Mouse (Mus musculus): ENCODE results near the gene Dap. TPM values are rescaled to one million over a fixed set of nuclear protein-coding genes. Genes with fewer than 3 reads are reported as not detected.

Dap gene
- total RNA-seq, 2 experiments from 2014 or later: 20.4 to 20.7 TPM

DNA sequence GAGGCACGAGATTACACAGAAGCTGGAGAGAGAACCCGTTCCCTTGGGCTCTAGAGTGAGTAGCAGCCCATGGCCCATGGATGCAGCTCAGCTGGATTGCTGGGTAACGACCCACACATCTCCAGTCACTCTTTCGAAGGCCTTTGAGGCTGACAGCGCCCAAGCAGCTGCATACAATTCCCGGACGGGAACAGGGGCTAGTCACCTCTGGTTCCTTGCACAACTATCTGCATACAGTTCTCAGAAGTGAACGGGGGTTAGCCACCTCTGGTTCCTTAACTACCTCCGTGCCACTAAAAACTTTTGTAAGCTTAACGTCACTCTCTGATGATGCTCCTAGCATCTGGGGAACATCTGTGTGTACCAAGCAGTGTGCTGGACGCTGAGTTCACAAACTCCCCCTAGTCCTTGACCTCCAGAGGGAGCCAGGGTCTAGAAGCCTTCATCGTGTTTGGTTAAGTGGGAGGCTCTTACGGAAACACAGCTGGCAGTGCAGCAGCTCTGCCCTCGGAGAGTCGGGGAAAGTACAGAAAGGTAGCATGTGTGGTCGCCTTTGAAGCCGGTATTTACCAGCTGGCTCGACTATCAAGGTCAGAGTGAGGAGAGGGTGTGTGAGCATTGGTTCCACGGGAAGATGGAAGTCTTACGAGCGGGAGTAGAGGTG lies 34.0 kb downstream of the Dap start:
- no peak for DNase-seq (ENCODE audit: low spot score)
- intact Hi-C loops (cut with DNase I): no loop called here

DNA sequence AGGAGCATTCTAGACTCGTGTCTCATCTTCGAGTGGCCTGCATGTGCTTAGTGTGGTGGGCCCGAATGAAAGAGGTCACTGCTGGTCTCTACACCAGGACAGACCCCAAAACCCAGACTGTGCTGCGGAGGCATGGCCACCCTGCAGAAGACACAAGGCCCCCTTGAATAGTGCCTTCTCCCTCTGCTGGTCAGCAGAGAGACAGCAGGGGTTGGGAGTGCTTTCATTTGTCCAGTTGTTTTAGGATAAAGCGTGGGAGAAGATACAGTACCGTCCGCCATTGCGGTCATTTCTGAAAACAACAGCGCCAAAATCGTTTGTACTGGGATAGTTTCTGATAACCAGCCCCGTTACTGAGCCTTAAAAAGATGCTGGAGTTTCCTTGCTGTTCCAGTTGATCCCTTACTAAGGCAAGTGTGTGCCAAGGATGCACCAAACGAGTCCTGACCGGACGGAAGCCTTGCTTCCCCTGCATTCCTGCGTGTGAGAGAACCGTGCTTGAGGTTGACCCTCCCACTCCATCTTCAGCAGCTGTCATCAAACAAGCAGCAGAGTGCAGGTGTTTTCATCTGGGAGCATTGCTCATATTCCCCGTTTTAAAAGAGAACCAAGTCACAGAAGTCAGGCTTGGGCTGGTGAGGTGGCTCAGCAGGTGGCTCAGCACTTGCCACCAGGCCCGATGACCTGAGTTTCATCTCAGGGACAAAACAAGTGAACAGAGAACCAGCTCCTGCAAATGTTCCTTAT lies 34.8 kb downstream of the Dap start:
- intact Hi-C loops (cut with DNase I): no loop called here
- no peak for DNase-seq (ENCODE audit: low spot score)

DNA sequence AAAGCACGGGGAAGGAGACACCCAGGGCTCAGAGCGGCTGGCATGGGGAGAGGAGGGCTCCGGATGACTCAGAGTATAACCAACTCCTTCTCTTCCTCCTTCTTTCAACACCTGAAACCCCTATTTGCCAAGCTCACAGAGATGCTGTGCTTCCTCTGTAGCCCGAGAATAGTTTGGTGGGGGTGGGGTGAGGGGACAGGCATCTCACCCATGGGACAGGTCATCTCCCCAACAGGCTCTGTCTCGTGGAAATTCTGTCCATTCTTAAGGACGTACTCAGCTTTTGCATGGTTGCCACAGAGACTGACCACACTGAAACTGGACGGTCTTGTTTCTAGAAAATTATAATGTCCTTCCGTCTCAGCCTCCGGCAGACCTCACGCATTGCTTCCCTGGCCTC lies 37.0 kb downstream of the Dap start:
- DNase-seq (ENCODE audit: low spot score): no peak
- intact Hi-C loops (cut with DNase I): loop anchor here (5.0 to 10.0 kb wide), 2 partner anchors 109 to 1236 kb away; no protein-coding TSS in a partner anchor

DNA sequence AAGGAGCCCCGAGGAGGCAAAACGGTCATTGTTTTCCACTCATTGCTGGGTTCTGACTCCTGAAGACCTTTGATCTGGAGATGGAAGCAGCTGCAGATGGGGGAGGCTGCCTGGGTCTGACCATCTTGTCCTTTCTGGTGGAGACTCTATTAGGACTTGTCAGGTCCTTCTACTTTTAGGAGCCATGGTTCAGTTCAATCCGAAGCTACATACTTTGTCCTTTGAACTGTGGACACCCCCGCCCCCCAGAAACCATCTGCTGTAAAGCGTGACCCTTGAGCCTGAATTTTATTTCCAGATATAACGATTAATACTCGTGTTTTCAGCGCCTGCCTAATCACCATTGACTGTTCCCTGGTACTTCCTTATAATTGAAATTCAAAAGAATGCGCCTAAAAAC lies 38.2 kb downstream of the Dap start:
- intact Hi-C loops (cut with DNase I): loop anchor here (5.0 to 10.0 kb wide), 2 partner anchors 110 to 1238 kb away; no protein-coding TSS in a partner anchor
- DNase-seq (ENCODE audit: low spot score): no peak

DNA sequence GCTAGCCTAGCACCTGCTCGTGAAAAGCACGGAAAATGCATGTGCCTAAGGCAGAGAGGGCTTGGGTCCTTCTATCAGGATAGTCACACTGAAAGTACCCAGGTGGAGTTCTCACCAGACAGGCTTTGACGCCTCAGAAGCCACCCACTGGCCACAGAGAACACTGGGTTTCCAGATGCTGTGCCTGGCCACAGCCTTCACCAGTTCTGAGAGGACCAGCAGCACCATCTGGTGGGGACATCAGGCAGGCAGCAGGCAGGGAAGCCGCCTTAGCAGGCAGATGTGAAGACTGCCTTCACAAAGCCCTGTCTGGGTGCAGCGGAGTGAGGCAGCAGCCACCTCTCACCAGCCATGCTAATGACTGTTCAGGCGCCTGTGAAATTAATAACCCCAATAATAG lies 40.7 kb downstream of the Dap start:
- intact Hi-C loops (cut with DNase I): loop anchor here (2.0 to 10.0 kb wide), 3 partner anchors 113 to 1240 kb away; no protein-coding TSS in a partner anchor
- DNase-seq (ENCODE audit: low spot score): peak; percentile 35

- intact Hi-C loops (cut with DNase I): loop anchor here (2.0 to 10.0 kb wide), 2 partner anchors 337 to 1241 kb away; no protein-coding TSS in a partner anchor
- DNase-seq (ENCODE audit: low spot score): no peak
These were observed 41.3 kb downstream of the Dap start for GRCm38 (mm10) chr15:31265404-31265803.

DNA sequence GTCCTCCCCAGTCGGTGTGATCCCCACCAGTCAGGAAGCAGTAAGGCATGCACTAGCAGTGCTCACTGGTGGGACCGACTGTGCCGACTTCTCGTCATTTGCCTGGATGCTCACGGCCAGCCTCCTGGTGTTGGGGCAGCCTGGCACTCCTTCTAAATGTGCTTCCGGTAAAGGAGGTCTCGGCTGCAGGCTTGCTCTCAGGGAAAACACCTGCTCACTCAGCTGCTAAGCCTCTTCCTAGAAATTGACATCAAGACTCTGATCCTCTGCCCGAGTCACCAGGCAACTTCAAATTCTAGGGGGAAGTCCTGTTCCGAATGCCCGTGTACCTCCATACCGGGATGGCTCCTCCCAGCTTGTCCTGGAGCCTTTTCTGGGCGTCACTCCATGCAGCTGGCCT lies 41.7 kb downstream of the Dap start:
- no peak for DNase-seq (ENCODE audit: low spot score)
- intact Hi-C loops (cut with DNase I): loop anchor here (2.0 to 10.0 kb wide), 2 partner anchors 337 to 1241 kb away; no protein-coding TSS in a partner anchor

GRCm38 (mm10) chr15:31268148-31268547 lies 44.0 kb downstream of the Dap start:
- no peak for DNase-seq (ENCODE audit: low spot score)
- intact Hi-C loops (cut with DNase I): loop anchor here (10.0 kb wide), 1 partner anchor 1243 kb away; no protein-coding TSS in a partner anchor

GRCm38 (mm10) chr15:31269558-31269957 lies 45.4 kb downstream of the Dap start:
- no peak for DNase-seq (ENCODE audit: low spot score)
- intact Hi-C loops (cut with DNase I): loop anchor here (10.0 kb wide), 1 partner anchor 1245 kb away; no protein-coding TSS in a partner anchor

- intact Hi-C loops (cut with DNase I): no loop called here
- DNase-seq (ENCODE audit: low spot score): no peak
These were observed 48.6 kb downstream of the Dap start for GRCm38 (mm10) chr15:31272695-31273094.

DNA sequence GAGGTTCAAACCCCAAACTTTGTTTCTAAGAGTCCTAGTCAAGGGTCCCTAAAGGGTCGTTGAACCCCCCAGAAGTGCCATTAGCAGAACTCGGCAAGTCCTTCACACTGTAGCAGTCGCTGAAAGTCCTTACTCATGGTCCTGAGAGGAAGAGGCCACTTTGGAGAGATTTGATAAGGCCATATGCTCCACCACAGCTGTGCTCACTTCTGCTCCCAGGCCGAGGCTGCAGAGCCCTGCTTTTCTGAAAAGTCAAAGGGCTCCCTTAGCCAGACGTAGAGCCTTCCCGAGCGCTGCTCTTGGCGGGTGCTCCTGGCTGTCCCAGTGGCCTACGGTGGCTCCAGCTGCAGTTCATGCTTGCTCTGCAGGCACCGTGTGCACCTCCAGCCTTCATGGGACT lies 49.4 kb downstream of the Dap start:
- DNase-seq (ENCODE audit: low spot score): no peak
- intact Hi-C loops (cut with DNase I): no loop called here

GRCm38 (mm10) chr15:31278090-31278489 lies 54.0 kb downstream of the Dap start:
- intact Hi-C loops (cut with DNase I): no loop called here
- DNase-seq (ENCODE audit: low spot score): no peak

DNA sequence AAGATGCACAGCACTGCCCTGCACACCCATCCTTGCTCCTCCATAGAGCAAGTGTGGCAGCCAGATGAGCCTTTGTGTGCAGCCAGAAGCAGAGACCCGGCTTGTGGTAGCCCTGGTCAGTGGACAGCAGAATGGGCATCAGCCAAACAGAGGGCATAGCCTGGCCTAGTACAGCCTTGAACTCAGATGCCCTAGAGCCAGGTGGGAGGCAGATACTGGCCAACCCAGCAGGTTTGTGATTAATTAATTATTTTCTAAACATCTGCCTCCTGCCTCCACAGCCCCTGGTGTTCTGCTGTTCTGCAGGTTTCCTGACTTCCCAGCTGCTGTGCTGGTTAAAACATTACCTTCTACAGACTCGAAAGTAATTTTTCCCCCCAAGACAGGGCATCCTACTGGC lies 55.0 kb downstream of the Dap start:
- DNase-seq (ENCODE audit: low spot score): no peak
- intact Hi-C loops (cut with DNase I): no loop called here

GRCm38 (mm10) chr15:31279577-31280004 lies 55.5 kb downstream of the Dap start:
- no peak for DNase-seq (ENCODE audit: low spot score)
- intact Hi-C loops (cut with DNase I): no loop called here

GRCm38 (mm10) chr15:31280059-31280458 lies 55.9 kb downstream of the Dap start:
- no peak for DNase-seq (ENCODE audit: low spot score)

DNA sequence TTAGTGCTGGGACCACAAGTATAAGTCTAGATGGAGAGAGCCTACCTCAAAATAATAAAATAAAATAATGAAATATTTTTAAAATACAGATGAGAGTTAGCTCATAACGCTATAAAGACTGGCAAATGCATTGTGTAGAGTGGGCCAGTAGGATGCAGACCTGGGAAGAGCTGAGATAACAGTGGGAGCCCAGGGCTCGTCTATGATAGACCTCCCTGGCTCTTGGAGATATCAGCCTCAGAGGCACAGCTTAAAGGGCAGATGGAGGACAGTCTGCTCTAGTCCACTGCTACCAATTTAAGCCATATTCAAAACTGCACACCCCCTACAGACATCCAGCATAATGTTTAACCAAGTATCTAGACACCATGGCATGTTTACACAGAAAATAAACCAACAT lies 56.6 kb downstream of the Dap start:
- DNase-seq (ENCODE audit: low spot score): no peak
- intact Hi-C loops (cut with DNase I): no loop called here

More at GRCm38 (mm10) chr15:31280059-31280458, 55.9 kb downstream of the Dap start:
- intact Hi-C loops (cut with DNase I): no loop called here

GRCm38 (mm10) chr15:31281830-31282229 lies 57.7 kb downstream of the Dap start:
- intact Hi-C loops (cut with DNase I): no loop called here
- no peak for DNase-seq (ENCODE audit: low spot score)

- DNase-seq (ENCODE audit: low spot score): no peak
- intact Hi-C loops (cut with DNase I): no loop called here
These were observed 58.2 kb downstream of the Dap start for GRCm38 (mm10) chr15:31282353-31282752.

GRCm38 (mm10) chr15:31284142-31284541 lies 60.0 kb downstream of the Dap start:
- intact Hi-C loops (cut with DNase I): no loop called here
- DNase-seq (ENCODE audit: low spot score): no peak

GRCm38 (mm10) chr15:31284922-31285631 lies 61.0 kb downstream of the Dap start:
- intact Hi-C loops (cut with DNase I): no loop called here
- DNase-seq (ENCODE audit: low spot score): no peak
